In genomic region chr12:70851342-70851960, GRCm38 (mm10) we compare ENCODE assay signal across 18 mouse cellular contexts. TPM values are rescaled to one million over a fixed set of nuclear protein-coding genes. Genes with fewer than 3 reads are reported as not detected.
DNase-seq lines count a peak whose midpoint lies in the region; ATAC-seq and TF ChIP-seq lines count a peak whose summit lies in the region.
"Had no signal": no experiment of that assay in that cellular context is flagged by ENCODE, and none has a peak within 500 bp of the region (broad histone marks: within the 10 kb centered on the region; RNA-seq: fewer than 3 reads in every experiment).

No protein-coding gene starts in this region.

- no peak overlapping the region for H3K4me3 ChIP-seq in layer of hippocampus, adult 2 months
- H3K4me3 ChIP-seq in embryonic facial prominence, embryonic 12.5 days, result no peak overlapping the region
- no peak overlapping the region for H3K4me3 ChIP-seq in limb, embryonic 14.5 days (replicated peaks; ENCODE audit: low read length)
- H3K4me3 ChIP-seq in liver, embryonic 12.5 days, result no peak overlapping the region
- H3K4me3 ChIP-seq: heart, embryonic 15.5 days; liver, embryonic 13.5 days; megakaryocyte, embryonic 14.5 days; stomach, embryonic 15.5 days had no signal

- ATAC-seq in embryonic facial prominence, embryonic 12.5 days (ENCODE audit: insufficient number of reproducible peaks, insufficient read depth, low FRiP score, low TSS enrichment), result no peak
- no peak for ATAC-seq in limb, embryonic 14.5 days (ENCODE audit: low FRiP score, low read depth)
- ATAC-seq in liver, embryonic 12.5 days, result no peak
- ATAC-seq: hindbrain, embryonic 16.5 days had no signal

- no peaks in the 10 kb centered on the region for H3K36me3 ChIP-seq in embryonic facial prominence, embryonic 12.5 days
- H3K36me3 ChIP-seq in limb, embryonic 14.5 days (ENCODE audit: control insufficient read depth, insufficient read depth, low read length), result no peaks in the 10 kb centered on the region; the same call in 1 of the 2 replicates
- no peaks in the 10 kb centered on the region for H3K36me3 ChIP-seq in liver, embryonic 12.5 days
- H3K36me3 ChIP-seq: heart, embryonic 15.5 days; liver, embryonic 13.5 days; stomach, embryonic 15.5 days had no signal

- DNase-seq in embryo, embryonic 10 days (ENCODE audit: low spot score), result peak; percentile 71
- DNase-seq in embryo, embryonic 11 days, result no peak
- DNase-seq in layer of hippocampus, adult 2 months (ENCODE audit: low spot score in 2 of 2), result no peak
- DNase-seq in layer of hippocampus, postnatal 25 days (ENCODE audit: extremely low spot score in 1 of 2, low spot score in 1 of 2), result no peak
- peak; percentile 59 for DNase-seq in limb, embryonic 14.5 days (ENCODE audit: low spot score)
- DNase-seq in frontal cortex, adult 2 months (ENCODE audit: extremely low spot score in 1 of 2, low spot score in 1 of 2), result no peak
- DNase-seq: cerebellum, adult 2 months; kidney, adult 8-10 months; liver, embryonic 13.5 days; right cerebral cortex, adult 18-20 months; thymus, postnatal 25 days had no signal

- TF ChIP-seq CTCF in layer of hippocampus, adult 2 months (conservative IDR thresholded peaks at IDR 0.05), result no peak

- H3K4me2 ChIP-seq in embryonic facial prominence, embryonic 12.5 days (replicated peaks), result peak overlapping the region; percentile 34
- no peak overlapping the region; the same call in 1 of the 2 replicates for H3K4me2 ChIP-seq in limb, embryonic 14.5 days (replicated peaks; ENCODE audit: low read depth, low read length, severe bottlenecking)
- H3K4me2 ChIP-seq in liver, embryonic 12.5 days, result no peak overlapping the region
- H3K4me2 ChIP-seq: heart, embryonic 15.5 days; liver, embryonic 13.5 days; stomach, embryonic 15.5 days had no signal

- no peaks in the 10 kb centered on the region for H3K9me3 ChIP-seq in embryonic facial prominence, embryonic 12.5 days
- no peaks in the 10 kb centered on the region for H3K9me3 ChIP-seq in limb, embryonic 14.5 days (ENCODE audit: control insufficient read depth, low read length)
- H3K9me3 ChIP-seq in liver, embryonic 12.5 days (replicated peaks), result no peaks in the 10 kb centered on the region
- H3K9me3 ChIP-seq: heart, embryonic 15.5 days; liver, embryonic 13.5 days; megakaryocyte, embryonic 14.5 days; stomach, embryonic 15.5 days had no signal

- no peak for TF ChIP-seq POLR2A in limb, embryonic 14.5 days (IDR thresholded peaks at IDR 0.05; ENCODE audit: borderline replicate concordance, extremely low read depth, insufficient read depth, insufficient read length)

- no peaks in the 10 kb centered on the region for H3K27me3 ChIP-seq in embryonic facial prominence, embryonic 12.5 days
- H3K27me3 ChIP-seq in limb, embryonic 14.5 days (ENCODE audit: control insufficient read depth, insufficient read depth, low read length), result no peaks in the 10 kb centered on the region
- H3K27me3 ChIP-seq in liver, embryonic 12.5 days (replicated peaks), result no peaks in the 10 kb centered on the region
- H3K27me3 ChIP-seq: CH12.LX; heart, embryonic 15.5 days; liver, embryonic 13.5 days; megakaryocyte, embryonic 14.5 days; stomach, embryonic 15.5 days had no signal

- no peak overlapping the region for H3K9ac ChIP-seq in embryonic facial prominence, embryonic 12.5 days
- H3K9ac ChIP-seq in limb, embryonic 14.5 days (ENCODE audit: low read depth, low read length, severe bottlenecking), result no peak overlapping the region
- H3K9ac ChIP-seq in liver, embryonic 12.5 days, result no peak overlapping the region
- H3K9ac ChIP-seq: heart, embryonic 15.5 days; liver, embryonic 13.5 days; stomach, embryonic 15.5 days had no signal

- WGBS in embryonic facial prominence, embryonic 12.5 days, result 14% methylated on average over 7 of the region's 7 CpGs
- 19% methylated on average over 7 of the region's 7 CpGs for WGBS in limb, embryonic 14.5 days
- WGBS in liver, embryonic 12.5 days (ENCODE audit: insufficient replicate concordance), result 62% methylated on average over 7 of the region's 7 CpGs

- peaks cover 38% of the 10 kb centered on the region for H3K4me1 ChIP-seq in embryonic facial prominence, embryonic 12.5 days
- peaks cover 33% of the 10 kb centered on the region for H3K4me1 ChIP-seq in limb, embryonic 14.5 days (ENCODE audit: control insufficient read depth, insufficient read depth, low read length)
- H3K4me1 ChIP-seq in liver, embryonic 12.5 days, result 0 out of 2 replicates have a peak, but pooled peaks cover 3% of the 10 kb centered on the region
- H3K4me1 ChIP-seq: liver, embryonic 13.5 days had no signal

- H3K27ac ChIP-seq in layer of hippocampus, adult 2 months, result peak overlapping the region; percentile 32; the same call in 1 of the 2 replicates
- peak overlapping the region; percentile 89 for H3K27ac ChIP-seq in embryonic facial prominence, embryonic 12.5 days
- peak overlapping the region; percentile 21; the same call in 1 of the 2 replicates for H3K27ac ChIP-seq in limb, embryonic 14.5 days (replicated peaks; ENCODE audit: low read depth, low read length)
- H3K27ac ChIP-seq in liver, embryonic 12.5 days, result no peak overlapping the region
- H3K27ac ChIP-seq: liver, embryonic 13.5 days; stomach, embryonic 15.5 days had no signal

RNA-seq across cellular contexts. Expression of gene Frmd6, which starts 26.1 kb away (rescaled TPM):
- total RNA-seq in layer of hippocampus, adult 2 months (2021), result 10 to 100 TPM; 17.6 to 18.4 TPM
- 10 to 100 TPM; 15.4 to 16.8 TPM for total RNA-seq in layer of hippocampus, postnatal 25 days (2021)
- polyA plus RNA-seq in embryonic facial prominence, embryonic 12.5 days (2016; fragmentation: Nextera tagmentation; extraction: Ambion mirVana), result 74.5 and 81.3 TPM in 2 replicates
- 48.6 and 49.8 TPM in 2 replicates for polyA plus RNA-seq in limb, embryonic 14.5 days (2012; rRNA removed)
- polyA plus RNA-seq in limb, embryonic 14.5 days (2014; fragmentation: Nextera tagmentation; extraction: Ambion mirVana), result 64.9 and 67.1 TPM in 2 replicates
- polyA plus RNA-seq in frontal cortex, adult 2 months (2012; rRNA removed), result 22.6 and 22.8 TPM in 2 replicates
- 5.0 and 5.3 TPM in 2 replicates for polyA plus RNA-seq in liver, embryonic 12.5 days (2016; fragmentation: Nextera tagmentation; extraction: Ambion mirVana)

Comparison
In these comparisons a context has a peak if more than half of its experiments do, and no peak if none do; other contexts are left out.
1. DNase-seq: peak in embryo, embryonic 10 days (single experiment) and limb, embryonic 14.5 days (single experiment); none in embryo, embryonic 11 days (single experiment), layer of hippocampus, adult 2 months (0 of 2), layer of hippocampus, postnatal 25 days (0 of 2) and frontal cortex, adult 2 months (0 of 2).